Mouse (Mus musculus): ENCODE measurements around the gene Aspscr1. TPM values are rescaled to one million over a fixed set of nuclear protein-coding genes. Genes with fewer than 3 reads are reported as not detected.

Gene Aspscr1
- polyA plus RNA-seq, 1 experiment from 2014 or later, result 129 TPM

DNA sequence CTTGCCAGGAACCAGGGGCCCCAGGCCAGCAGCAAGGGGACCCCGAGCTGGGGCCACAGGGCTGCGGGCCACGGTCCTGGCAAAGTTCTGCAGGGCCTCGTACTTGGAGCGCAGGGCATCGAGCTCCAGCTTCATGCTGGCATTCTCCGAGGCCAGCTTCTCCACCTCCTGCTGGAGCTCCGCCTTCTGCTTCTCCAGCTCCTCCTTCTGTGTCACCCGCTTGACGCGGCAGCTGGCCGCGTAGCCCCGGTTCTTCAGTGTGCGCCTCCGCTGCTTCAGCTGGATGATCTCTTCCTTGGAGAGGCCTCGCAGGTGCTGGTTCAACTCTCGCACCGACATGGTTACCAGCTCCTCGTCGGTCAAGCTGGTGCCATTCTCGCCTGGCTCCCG lies 43.4 kb upstream of the Aspscr1 start:
- WGBS, result 79% methylated on average over 23 of the region's 23 CpGs
- H3K9ac ChIP-seq (ENCODE audit: low read length), result no peak overlapping the region
- no peaks in the 10 kb centered on the region for H3K9me3 ChIP-seq (ENCODE audit: control insufficient read depth, low read length)
- H3K36me3 ChIP-seq (ENCODE audit: control insufficient read depth, insufficient read depth, low read length), result peaks cover 5% of the 10 kb centered on the region; the same call in 1 of the 2 replicates
- no peak overlapping the region for H3K4me3 ChIP-seq (ENCODE audit: low read depth, low read length)
- H3K4me2 ChIP-seq (ENCODE audit: low read depth, low read length, severe bottlenecking), result no peak overlapping the region
- peaks cover 22% of the 10 kb centered on the region for H3K4me1 ChIP-seq (replicated peaks; ENCODE audit: control insufficient read depth, insufficient read depth, low read length)
- H3K27me3 ChIP-seq (ENCODE audit: control insufficient read depth, insufficient read depth, low read length), result no peaks in the 10 kb centered on the region; the same call in 1 of the 2 replicates
- H3K27ac ChIP-seq (ENCODE audit: low read depth, low read length), result no peak overlapping the region
- ATAC-seq (replicated peaks; ENCODE audit: low FRiP score) (no peak), DNase-seq (ENCODE audit: low spot score) (peak; percentile 55)

DNA sequence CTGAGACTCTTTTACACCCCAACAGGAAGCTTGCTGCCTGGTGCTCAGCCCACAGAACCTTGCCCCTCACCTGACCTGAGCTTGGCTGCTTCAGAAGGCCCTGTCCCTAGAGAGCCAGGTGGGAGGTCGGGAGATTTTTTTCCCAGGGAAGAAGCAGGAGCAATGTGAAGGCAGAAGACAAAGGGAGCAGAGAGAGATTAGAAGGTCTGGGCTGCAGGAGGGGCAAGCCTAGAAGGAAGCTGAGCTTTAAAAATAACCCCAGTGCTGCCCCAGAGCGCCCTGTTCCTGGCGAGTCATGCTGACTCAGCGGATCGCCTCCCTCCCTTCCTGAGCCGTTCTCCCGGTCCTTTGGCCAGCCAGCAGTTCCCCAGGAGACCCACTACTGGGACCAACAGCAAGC lies 42.9 kb upstream of the Aspscr1 start:
- DNase-seq (ENCODE audit: low spot score), result no peak
- no peak for ATAC-seq (replicated peaks; ENCODE audit: low FRiP score)
- no peak overlapping the region for H3K27ac ChIP-seq (ENCODE audit: low read depth, low read length)

DNA sequence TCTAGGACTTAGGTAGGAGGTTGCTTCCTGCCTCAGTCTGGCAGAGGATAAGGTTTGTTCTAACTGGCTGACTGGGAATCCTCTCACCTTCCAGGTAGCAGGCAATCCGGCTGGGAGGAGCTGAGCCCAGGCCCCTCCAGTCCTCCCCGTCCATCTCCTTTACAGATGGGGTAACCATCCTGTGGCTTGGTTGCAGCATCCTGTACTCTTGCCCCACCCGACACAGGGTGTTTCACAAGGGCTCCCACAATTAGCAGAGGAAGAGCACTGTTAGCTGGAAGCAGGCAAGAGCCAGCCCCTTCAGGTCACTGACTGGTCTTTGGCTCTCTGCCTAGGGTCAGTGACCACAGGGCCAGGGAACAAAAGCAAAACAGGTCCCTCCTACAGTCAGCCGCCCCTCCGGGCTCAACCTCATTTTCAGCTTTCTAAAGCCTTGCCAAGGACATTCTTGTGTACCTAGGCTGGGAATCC lies 42.3 kb upstream of the Aspscr1 start:
- no peak for ATAC-seq (replicated peaks; ENCODE audit: low FRiP score)
- Histone ChIP-seq H3K36me3 (ENCODE audit: control insufficient read depth, insufficient read depth, low read length) (peaks cover 5% of the 10 kb centered on the region; the same call in 1 of the 2 replicates), H3K9me3 (ENCODE audit: control insufficient read depth, low read length) (no peaks in the 10 kb centered on the region), H3K27ac (ENCODE audit: low read depth, low read length) (peak overlapping the region; percentile 4; the same call in 1 of the 2 replicates), H3K4me2 (ENCODE audit: low read depth, low read length, severe bottlenecking) (no peak overlapping the region), H3K27me3 (ENCODE audit: control insufficient read depth, insufficient read depth, low read length) (no peaks in the 10 kb centered on the region; the same call in 1 of the 2 replicates), H3K9ac (ENCODE audit: low read length) (peak overlapping the region; percentile 29; the same call in 1 of the 2 replicates), H3K4me3 (ENCODE audit: low read depth, low read length) (no peak overlapping the region), H3K4me1 (replicated peaks; ENCODE audit: control insufficient read depth, insufficient read depth, low read length) (peaks cover 22% of the 10 kb centered on the region)
- DNase-seq (ENCODE audit: low spot score), result peak; percentile 50
- WGBS, result 29% methylated on average over 5 of the region's 5 CpGs

More for the DNA sequence above, 42.9 kb upstream of the Aspscr1 start:
- Histone ChIP-seq H3K9ac (ENCODE audit: low read length) (0 out of 2 replicates have a peak overlapping the region, but pooled peaks have one; percentile 29), H3K4me1 (replicated peaks; ENCODE audit: control insufficient read depth, insufficient read depth, low read length) (peaks cover 22% of the 10 kb centered on the region), H3K27me3 (ENCODE audit: control insufficient read depth, insufficient read depth, low read length) (no peaks in the 10 kb centered on the region; the same call in 1 of the 2 replicates), H3K4me2 (ENCODE audit: low read depth, low read length, severe bottlenecking) (no peak overlapping the region), H3K9me3 (ENCODE audit: control insufficient read depth, low read length) (no peaks in the 10 kb centered on the region), H3K36me3 (ENCODE audit: control insufficient read depth, insufficient read depth, low read length) (peaks cover 5% of the 10 kb centered on the region; the same call in 1 of the 2 replicates), H3K4me3 (ENCODE audit: low read depth, low read length) (no peak overlapping the region)
- WGBS, result 22% methylated on average over 7 of the region's 7 CpGs

DNA sequence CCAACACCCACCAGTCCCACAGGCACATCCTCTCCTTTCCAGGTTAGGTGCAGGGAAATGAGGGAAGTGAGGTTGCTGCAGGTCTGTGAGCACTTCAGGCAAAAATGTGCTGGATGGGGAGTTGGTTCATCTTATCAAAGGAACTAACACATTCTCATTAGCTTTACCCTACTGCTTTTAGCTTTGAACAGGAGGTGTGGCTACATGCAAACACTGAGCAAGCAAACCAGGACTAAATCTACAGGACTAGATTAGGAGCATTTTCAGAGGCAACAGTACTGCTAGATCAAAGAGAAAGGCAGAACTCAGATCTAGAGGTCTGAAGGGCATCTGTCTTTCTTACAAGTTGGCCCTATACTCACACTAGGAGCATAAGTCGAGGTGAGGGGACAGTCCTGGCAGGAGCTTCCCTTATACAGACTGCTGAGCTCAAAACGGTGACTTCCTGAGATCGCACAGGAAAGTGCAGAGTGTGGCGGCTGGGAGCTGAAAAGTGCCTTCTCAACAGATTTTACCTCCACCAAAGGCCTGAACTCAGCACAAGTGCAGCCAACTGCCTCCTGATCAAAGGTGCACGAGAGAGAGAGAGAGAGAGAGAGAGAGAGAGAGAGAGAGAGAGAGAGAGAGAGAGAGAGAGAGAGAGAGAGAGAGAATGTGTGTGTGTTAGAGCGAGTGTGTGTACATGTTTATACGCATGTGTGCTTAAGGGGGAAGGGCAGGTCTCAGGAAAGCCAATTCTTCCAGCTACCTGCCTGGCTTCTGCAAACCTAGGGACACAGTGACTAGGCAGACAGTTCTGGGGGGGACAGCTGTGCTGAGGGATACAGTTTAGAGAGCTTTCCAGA lies 41.7 kb upstream of the Aspscr1 start:
- no peak for ATAC-seq (replicated peaks; ENCODE audit: low FRiP score)
- Histone ChIP-seq H3K36me3 (ENCODE audit: control insufficient read depth, insufficient read depth, low read length) (peaks cover 5% of the 10 kb centered on the region; the same call in 1 of the 2 replicates), H3K27ac (ENCODE audit: low read depth, low read length) (peak overlapping the region; percentile 4; the same call in 1 of the 2 replicates), H3K4me3 (ENCODE audit: low read depth, low read length) (no peak overlapping the region), H3K9ac (ENCODE audit: low read length) (peak overlapping the region; percentile 29; the same call in 1 of the 2 replicates), H3K4me2 (ENCODE audit: low read depth, low read length, severe bottlenecking) (peak overlapping the region; percentile 93; the same call in 1 of the 2 replicates), H3K9me3 (ENCODE audit: control insufficient read depth, low read length) (no peaks in the 10 kb centered on the region), H3K27me3 (ENCODE audit: control insufficient read depth, insufficient read depth, low read length) (no peaks in the 10 kb centered on the region; the same call in 1 of the 2 replicates), H3K4me1 (replicated peaks; ENCODE audit: control insufficient read depth, insufficient read depth, low read length) (peaks cover 22% of the 10 kb centered on the region)
- no peak for DNase-seq (ENCODE audit: low spot score)
- 48% methylated on average over 7 of the region's 7 CpGs for WGBS

DNA sequence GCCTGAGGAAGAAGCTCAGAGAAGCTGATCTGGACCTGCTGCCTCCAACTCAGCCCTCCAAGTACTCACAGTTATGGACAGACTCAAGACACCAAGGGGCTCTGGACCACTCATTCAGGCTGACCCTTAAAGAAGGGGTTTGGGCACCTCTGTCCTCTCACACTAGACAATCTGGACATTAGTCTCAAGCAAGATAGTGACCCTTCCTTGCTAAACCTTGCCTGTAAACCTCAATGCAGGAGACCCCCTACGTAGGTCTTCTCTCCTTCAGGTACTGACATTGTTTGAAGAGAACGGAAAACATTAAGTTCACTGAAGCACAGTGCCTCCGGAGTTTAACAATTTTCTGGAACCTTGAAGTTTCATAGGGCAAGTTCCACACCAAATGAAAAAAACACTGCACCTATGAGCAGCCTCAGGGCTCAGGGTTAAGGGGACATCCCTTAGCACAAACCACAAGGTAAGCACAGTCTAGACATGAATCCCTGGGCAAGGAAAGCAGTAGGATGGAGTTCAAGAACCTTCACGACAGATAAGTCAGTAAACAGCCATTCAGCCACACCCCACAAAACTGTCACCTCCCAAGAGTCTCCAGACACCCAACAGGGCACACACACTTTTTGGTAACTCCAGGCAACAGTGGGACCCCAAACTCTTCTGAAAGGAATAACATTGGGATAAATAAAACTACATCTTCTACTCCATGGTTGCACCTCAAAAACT lies 40.9 kb upstream of the Aspscr1 start:
- no peaks in the 10 kb centered on the region for H3K9me3 ChIP-seq (ENCODE audit: control insufficient read depth, low read length)
- H3K36me3 ChIP-seq (ENCODE audit: control insufficient read depth, insufficient read depth, low read length), result peaks cover 5% of the 10 kb centered on the region; the same call in 1 of the 2 replicates
- DNase-seq (ENCODE audit: low spot score), result no peak
- H3K9ac ChIP-seq (ENCODE audit: low read length), result peak overlapping the region; percentile 88
- H3K27ac ChIP-seq (ENCODE audit: low read depth, low read length), result 0 out of 2 replicates have a peak overlapping the region, but pooled peaks have one; percentile 62
- H3K27me3 ChIP-seq (ENCODE audit: control insufficient read depth, insufficient read depth, low read length), result no peaks in the 10 kb centered on the region; the same call in 1 of the 2 replicates
- WGBS, result 68% methylated on average over 4 of the region's 4 CpGs
- peaks cover 22% of the 10 kb centered on the region for H3K4me1 ChIP-seq (replicated peaks; ENCODE audit: control insufficient read depth, insufficient read depth, low read length)
- H3K4me3 ChIP-seq (ENCODE audit: low read depth, low read length), result peak overlapping the region; percentile 96
- H3K4me2 ChIP-seq (ENCODE audit: low read depth, low read length, severe bottlenecking), result peak overlapping the region; percentile 93
- ATAC-seq (replicated peaks; ENCODE audit: low FRiP score), result no peak

DNA sequence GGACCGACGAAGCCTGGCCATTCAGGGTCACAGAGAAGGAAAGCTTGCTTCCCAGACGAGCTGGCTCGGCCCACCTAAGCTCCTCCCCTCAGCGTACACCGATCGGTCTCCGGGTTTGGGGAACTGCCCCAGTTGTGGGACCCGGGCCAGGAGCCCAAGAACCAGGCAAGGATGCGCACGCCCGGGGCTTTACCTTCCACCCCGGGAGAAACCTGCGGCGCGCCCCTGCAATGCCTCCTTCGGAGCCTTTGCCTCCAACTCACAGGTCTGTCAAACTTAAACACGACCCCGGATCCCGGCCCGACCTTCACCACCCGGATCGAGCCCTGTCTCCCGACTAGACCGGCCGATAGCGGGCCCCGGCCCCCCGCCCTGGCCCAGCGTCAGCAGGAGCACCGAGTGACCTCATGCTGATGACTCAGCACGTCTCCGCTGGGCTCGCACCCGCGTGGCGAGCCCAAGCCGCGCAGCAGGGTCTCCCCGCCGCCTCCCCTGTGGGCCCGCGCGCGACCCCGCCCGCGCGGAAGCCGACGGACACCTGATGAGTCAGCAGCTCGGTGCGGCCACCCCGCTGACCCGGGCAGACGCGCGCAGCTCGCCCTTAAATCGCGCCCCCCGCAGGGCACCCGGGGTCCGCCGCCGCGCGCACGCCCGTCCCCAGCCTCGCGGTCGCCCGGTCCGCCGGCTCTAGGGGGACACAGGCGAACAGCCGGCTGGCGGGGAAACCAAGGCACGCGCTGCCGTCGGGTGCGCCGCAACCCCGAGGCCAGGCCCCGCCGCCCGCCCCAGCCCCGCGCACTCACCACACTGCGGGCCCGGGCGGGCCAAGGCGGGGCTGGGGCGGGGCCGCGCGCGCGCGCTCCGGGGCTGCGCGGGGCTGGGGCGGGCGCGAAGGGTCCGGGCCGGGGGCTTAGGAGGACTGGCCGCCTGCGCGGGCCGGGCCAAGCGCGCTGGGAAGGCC lies 39.9 kb upstream of the Aspscr1 start:
- Histone ChIP-seq H3K4me3 (ENCODE audit: low read depth, low read length) (peak overlapping the region; percentile 96), H3K27ac (ENCODE audit: low read depth, low read length) (peak overlapping the region; percentile 62), H3K36me3 (ENCODE audit: control insufficient read depth, insufficient read depth, low read length) (peaks cover 5% of the 10 kb centered on the region; the same call in 1 of the 2 replicates), H3K9me3 (ENCODE audit: control insufficient read depth, low read length) (no peaks in the 10 kb centered on the region), H3K4me1 (replicated peaks; ENCODE audit: control insufficient read depth, insufficient read depth, low read length) (peaks cover 22% of the 10 kb centered on the region), H3K4me2 (ENCODE audit: low read depth, low read length, severe bottlenecking) (peak overlapping the region; percentile 93), H3K9ac (ENCODE audit: low read length) (peak overlapping the region; percentile 88), H3K27me3 (ENCODE audit: control insufficient read depth, insufficient read depth, low read length) (no peaks in the 10 kb centered on the region; the same call in 1 of the 2 replicates)
- under 1% methylated on average over 96 of the region's 116 CpGs for WGBS
- ATAC-seq (replicated peaks; ENCODE audit: low FRiP score) (peak; percentile 88), DNase-seq (ENCODE audit: low spot score) (peak; percentile 82)

DNA sequence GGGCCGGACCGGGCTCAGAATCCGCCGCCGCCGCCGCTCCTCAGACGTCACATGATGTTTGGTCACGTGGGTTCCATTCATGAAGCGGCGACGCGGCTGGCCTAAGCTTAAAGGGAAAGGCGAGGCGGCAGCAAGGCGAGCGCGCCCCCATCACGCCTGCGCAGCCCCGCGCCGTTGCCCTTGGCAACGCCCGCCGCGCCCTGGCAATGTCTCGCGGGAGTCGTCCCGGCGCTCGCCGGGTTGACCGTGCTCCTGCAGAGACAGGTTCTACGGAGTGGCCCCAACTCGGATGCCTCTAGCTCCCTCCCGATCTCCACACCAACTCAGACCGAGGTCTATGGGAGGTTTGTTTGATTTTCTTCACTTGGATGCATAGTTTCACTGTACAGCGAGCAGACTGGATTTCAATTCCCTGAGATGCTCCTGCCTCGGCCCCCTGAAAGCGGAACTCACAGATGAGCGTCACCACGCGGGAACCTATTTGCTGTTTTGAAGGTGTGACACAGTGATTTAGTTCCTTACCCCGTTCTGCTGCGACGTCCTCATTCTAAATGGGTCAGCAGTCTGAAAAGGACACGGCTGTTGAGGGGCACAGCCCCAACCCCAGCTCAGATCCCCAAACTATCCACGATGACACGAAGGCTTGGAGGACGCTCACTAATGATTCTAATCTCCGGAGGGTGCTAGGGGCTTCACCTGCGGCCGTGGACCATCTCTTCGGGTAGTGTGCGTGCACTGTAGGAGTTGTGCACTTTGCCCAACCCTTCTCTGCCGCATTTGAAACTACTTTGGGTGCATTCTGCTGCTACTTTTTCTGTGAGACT lies 39.0 kb upstream of the Aspscr1 start, which contains the start of gene Mafg:
TSS of gene Mafg (minus strand) at position 81 of the 824 bp plus-strand sequence.
- no peaks in the 10 kb centered on the region; the same call in 1 of the 2 replicates for H3K27me3 ChIP-seq (ENCODE audit: control insufficient read depth, insufficient read depth, low read length)
- peak within 1 kb of the TSS; percentile 93 for H3K4me2 ChIP-seq (ENCODE audit: low read depth, low read length, severe bottlenecking)
- H3K27ac ChIP-seq (ENCODE audit: low read depth, low read length), result peak within 1 kb of the TSS; percentile 62
- H3K4me1 ChIP-seq (replicated peaks; ENCODE audit: control insufficient read depth, insufficient read depth, low read length), result peaks cover 22% of the 10 kb centered on the region
- H3K9me3 ChIP-seq (ENCODE audit: control insufficient read depth, low read length), result no peaks in the 10 kb centered on the region
- 10% methylated on average over 58 of the region's 58 CpGs for WGBS
- H3K4me3 ChIP-seq (ENCODE audit: low read depth, low read length), result peak within 1 kb of the TSS; percentile 96
- H3K9ac ChIP-seq (ENCODE audit: low read length), result peak within 1 kb of the TSS; percentile 88
- peak; percentile 95 for ATAC-seq (replicated peaks; ENCODE audit: low FRiP score)
- peak; percentile 98 for DNase-seq (ENCODE audit: low spot score)
- peaks cover 5% of the 10 kb centered on the region; the same call in 1 of the 2 replicates for H3K36me3 ChIP-seq (ENCODE audit: control insufficient read depth, insufficient read depth, low read length)

Measured in forebrain, embryonic 11.5 days (tissue).